Mouse (Mus musculus) erythroid progenitor cell, adult 5-6 weeks (primary cell): Measurements from ENCODE around the gene Exoc6b. TPM values are rescaled to one million over a fixed set of nuclear protein-coding genes. Genes with fewer than 3 reads are reported as not detected.

Experiments
- ATAC-seq: replicated peaks from 2 replicates; pipeline ENCODE4 v1.8.0; 2016; ENCODE audit warnings: moderate number of reproducible peaks, mild to moderate bottlenecking, moderate TSS enrichment, inconsistent platforms; ENCODE audit not compliant: poor library complexity, low FRiP score, severe bottlenecking
- total RNA-seq, 2 experiments: library from RNA; stranded (forward) in 1 of 2; stranded (reverse) in 1 of 2; fragments of 150-400 nt in 1 of 2; fragments of 186-747, 209-891 nt in 1 of 2; gene quantifications; 2 replicates each; pipeline versions ENCODE4 v1.2.3 to v1.2.4; 2015 to 2017; ENCODE audit warnings: low replicate concordance in 2 of 2

Gene Exoc6b
- total RNA-seq, 2 experiments from 2014 or later, result 0.83 to 0.84 TPM

DNA sequence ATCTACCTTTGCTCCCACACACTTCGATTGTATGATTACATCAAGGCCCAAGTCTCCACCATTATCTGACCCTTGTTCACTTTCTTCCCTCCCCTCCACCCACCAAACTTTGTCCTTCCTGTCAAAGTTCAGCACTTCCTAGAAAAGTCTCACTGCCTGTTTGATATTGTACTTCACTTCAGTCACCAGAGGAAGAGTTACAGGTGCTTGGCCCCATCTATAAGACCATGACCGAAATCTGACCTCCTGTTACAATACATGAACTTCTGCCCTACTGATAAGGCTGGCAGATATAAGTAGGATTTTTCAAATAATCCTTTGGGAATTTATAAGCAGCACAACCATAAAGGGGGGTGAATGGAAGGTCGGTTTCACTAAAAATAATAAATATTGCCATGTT, 182.8 kb downstream of the Exoc6b start:
- ATAC-seq, result no peak

DNA sequence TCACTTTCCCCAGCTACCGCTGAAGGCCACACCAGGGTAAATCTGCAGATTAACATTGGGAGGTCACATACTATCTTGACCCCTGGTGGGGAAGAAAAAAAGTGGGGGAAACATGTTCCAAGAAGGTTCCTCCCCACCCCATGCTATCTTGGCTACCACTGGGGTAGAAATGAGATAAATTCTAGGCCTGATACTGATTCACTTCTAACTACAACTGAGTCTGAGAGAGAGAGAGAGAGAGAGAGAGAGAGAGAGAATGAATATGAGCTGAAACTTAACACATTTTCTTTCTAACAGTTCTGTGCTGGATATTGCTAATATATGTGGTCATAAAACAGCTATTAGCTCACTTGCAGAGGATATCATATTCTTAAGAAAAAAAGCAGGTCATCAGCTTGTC, 184.2 kb downstream of the Exoc6b start:
- no peak for ATAC-seq

DNA sequence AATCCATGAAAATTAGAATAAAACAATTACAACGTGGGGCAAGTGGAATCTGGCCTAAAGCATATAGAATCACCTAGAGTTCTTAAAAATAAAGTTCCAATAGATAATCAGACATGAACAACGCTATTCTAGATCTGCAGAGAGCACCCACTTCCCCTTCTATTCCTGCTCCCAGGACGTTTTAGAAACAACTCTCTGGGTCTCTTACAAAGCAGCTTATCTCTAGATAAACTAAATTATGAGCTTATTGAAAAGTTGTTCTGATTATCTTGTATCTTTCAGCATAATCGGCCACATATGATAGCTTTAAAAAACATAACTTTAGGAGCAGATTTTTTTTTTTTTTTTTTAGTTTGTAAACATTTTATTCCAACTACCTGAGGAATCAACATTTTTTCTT, 185.6 kb downstream of the Exoc6b start:
- ATAC-seq, result no peak

DNA sequence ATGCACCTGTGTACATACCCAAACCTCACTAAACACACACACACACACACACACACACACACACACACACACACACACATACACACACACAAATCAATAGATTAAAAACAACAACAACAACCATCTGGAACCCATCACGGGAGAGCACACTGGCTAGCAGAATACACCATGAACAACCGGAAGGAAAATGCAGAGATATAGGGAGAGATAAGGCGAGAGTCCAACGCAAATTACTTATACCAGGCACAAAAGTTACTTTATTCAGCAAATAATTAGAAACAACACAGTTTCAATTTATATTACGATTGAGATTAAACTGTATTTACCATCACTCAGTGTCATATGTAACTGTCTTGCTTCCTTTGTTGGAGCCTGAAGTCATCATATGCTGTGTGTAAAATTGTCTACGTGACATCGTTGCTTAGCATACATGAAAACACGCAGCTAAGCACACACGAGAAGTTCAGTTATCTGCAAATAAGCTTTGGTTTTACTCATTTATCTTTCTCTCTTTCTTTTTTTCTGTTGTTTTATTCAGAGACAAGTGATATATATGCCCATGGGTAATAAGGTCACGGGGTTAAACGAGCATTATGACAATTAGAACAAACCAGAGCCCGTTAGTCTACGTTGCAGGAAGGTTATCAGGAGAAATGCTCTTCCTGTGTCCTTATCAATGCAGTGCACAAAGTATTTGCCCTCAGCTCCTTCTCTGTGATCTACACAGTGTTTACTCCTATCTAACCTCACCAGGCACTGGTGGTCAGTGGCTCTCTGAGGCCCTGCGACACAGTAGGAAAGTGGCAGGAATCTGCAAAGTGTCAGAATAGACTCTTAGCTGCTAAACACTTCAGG, 186.4 kb downstream of the Exoc6b start:
- peak; percentile 78 for ATAC-seq

DNA sequence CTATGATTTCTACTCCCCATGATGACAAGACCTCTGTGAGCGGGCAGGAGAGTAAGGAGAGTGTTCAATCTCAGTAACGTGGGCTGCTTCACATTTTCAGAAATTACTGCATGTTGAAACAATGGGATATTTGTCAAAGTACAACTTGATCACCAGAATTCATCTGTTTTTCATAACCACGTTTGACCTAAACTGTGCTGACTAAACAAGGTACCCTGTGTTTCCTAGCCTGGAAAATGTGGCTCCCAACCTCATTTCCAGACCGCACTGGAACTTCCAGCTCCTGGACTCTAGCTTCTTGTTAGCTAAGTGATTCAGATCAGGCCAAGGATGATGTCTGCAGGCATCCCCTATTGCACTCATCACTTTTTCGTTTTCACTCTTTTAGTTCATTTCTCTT, 193.4 kb downstream of the Exoc6b start:
- no peak for ATAC-seq

DNA sequence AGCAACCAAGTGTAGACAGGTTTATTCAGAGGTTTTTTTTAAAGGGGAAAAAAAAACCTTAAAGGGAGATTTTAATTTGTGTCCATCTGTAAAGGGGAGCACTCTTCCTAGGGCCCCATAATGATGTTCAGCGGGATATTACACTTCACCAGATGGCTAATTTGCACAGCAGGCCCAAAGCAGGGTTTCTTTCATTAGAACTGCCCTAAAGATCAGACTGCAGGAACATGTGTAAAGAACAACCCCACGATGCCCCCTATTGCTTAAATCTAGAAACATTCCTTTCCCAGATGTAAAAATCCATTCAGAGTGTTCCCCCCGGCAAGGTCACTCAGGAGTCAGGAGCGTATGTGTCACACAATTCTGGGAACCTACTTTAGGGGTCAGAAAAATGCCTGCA, 202.2 kb downstream of the Exoc6b start:
- ATAC-seq, result no peak

DNA sequence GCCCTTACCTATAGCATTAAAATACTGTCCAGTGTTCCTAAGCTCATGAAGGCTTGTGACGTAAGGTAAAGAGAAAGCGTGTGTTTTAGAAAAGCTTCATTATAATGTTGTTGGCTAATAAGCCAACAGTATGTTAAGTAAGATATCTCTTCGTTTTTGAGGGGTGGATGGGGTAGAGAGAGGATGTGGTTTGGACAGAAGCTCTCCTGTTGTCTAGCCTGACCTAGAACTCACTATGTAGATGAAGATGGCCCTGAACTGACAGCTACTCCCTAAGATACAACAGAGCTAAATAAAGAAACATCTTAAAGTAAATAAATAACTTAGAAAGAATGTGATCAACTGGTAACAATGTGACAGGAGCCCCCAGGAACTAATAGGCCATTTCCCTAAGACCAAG, 204.7 kb downstream of the Exoc6b start:
- ATAC-seq, result no peak

DNA sequence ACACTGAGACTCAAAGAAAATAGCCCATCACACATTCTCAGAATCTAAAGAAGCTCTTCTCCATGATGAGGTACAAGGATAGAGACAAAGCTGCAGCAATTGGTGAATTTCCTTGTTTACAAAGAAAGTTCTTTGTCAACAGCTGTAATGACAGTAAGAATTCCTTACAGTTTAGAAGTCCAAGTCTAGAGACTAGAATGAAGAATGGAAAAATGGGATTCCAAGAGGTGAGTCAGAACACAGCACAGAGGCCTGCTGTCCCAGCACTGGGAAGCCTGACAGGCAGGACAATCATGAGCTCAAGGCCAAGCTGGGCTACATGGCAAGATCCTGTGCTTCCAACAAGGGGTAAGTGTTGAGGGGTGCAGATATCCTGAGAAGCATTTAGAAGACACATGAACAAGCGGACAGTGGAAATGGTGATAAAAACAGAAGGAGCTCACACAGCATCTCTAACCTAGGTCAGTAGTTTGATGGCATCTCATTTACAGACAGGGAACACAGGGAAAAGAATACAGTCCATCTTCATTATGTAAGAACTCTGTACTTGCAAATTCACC, 205.4 kb downstream of the Exoc6b start:
- no peak for ATAC-seq

DNA sequence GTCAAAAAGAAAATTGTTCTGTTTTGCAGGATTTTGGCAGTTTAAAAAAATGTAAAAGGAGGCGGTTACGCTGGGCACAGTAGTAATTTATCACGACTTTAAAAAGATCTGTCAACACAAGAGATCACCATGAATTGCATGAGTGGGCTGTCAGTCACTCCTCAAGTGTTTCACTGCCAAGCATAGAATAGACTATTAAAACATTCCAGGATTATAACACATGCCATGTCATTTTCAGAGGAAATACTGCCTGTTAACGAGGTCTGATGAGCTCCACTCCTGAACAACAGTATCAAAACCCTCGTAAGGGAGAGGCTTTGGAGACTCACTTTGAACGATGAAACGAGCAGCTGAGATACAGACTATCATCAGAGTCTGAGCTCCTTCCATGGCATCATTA, 223.6 kb downstream of the Exoc6b start:
- no peak for ATAC-seq

DNA sequence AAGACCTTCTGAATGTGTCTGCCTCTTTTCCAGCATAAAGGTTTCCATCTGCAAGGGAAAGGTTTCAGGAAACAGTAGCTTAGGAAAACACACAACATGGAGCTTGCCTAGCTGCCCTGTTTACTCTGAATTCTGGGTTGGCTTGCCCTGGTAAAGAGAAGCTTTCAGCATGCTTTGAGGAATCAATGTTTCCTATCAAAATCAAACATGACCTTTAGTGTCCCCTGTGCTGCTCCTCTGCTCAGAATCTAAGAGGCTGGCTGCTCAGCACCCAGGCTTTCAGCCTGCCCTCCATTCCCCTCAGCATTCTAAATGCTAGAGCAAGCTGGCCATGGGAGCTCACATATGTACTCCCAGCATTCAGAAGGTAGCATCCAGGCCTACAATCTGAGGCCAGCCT, 228.2 kb downstream of the Exoc6b start:
- no peak for ATAC-seq

DNA sequence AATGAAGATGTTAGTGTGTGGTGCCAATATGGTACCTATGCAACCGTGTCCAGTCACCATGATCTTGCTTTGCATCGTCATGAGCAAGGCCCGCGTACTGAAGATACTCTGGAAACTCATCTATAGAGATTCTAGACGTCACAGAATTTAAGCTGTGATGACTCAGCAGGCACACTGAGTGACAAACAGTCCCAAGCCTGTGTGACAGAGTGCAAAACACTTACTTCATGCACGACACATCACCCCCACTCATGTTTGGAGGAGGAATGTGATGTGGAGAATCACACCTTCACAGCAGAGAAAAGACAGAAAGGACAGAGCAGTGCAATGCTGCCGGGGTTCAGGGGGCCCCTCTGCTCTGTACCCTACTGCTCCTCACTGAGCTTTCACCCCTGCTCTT, 261.8 kb downstream of the Exoc6b start:
- no peak for ATAC-seq

DNA sequence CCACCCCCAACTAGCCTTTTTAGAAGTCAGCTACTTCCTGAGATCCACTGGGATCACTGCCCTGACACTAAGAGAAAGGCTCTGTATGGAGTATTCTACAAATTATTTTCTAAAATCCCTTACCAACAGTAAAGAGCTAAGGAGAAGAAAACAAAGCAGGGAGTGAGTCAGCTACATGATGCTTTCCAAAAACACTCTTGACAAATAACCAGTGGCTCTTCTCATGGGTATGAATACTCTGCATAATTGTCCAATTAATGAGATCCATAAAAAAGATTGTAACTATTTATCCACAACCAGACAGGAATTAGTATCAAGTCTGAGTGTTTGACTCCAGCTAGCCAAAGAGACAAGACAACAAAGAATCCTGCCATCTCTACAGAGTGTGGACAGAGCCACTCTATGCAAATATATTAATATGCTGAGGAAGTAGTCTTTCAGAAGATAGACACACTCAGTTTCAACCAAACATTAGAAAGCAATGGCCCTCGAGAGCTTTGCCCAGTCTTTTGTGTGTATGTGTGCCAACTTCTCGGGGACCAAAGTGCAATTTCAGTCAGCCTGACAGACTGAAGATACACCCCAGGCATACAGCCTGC, 263.1 kb downstream of the Exoc6b start:
- ATAC-seq, result no peak

DNA sequence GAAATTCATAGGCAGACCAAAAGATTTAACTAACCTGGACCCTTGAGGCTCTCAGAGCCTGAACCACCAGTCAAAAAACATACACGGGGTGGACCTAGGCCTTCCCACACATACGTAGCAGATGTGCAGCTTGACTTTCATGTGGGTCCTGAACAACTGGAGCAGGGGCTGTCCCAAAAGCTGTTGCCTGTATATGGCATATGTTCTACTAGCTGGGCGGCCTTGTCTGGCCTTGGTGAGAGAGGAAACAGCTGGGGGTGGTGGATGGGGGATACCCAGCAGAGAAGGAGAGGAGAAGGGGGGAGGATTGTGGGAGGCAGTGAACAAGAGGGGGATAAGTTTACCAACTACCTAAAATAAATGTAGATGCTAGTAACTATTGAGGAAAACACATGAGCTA, 270.6 kb downstream of the Exoc6b start:
- ATAC-seq, result no peak

DNA sequence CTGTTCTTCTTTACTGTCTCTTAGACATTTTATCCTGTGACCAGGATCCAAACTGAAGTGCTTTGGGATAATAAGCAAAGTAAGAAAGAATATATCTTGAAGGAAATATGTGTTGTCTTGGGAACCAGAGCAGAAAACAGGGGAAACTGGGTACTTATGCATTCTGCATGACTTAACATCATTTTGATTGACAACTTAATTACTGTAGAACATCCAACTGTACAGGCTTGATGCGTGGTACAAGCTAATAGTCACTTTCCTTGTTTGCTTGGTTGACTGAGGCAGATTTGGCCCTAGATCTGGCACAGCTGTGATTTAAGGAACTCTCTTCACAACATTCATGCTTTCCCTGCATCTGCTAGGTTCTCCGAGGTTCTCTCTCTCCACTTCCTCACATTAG, 285.3 kb downstream of the Exoc6b start:
- ATAC-seq, result no peak

DNA sequence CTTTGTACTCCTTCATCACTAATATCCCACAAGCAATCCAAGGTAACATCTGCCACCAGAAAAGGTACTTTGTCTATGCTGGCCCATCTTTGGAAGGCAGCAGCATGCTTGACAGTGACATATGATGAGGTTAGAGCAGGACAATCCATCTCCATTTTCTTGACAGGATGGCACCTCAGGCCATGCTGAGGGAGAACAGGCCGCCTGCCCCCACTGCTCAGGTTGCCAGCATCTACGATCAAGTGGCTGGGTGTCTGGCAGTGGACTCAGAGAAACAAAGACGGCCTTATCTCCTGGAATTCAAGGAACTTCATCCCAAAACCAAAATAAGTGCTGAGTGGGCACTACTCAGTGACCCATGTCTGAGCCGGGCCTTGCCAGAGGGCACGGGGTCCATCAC, 289.3 kb downstream of the Exoc6b start:
- ATAC-seq, result no peak

DNA sequence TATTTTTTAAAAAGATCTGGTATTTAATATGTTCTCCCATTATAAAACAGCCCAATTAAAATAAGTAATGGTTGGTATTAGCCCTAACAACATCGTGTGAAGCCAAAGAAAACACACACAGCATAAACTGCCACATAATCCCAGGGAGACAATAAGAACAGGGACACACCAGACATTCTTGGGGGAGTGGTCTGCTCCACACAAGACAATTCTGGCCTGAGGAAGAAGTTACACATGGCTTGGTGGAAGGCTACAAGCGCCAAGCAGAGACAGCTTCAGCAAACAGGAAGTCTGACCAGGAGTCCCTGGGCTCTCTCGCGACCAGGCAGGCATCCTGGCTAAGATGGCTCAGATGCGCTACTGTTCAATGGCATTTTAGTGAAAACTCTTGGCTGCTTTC, 290.3 kb downstream of the Exoc6b start:
- no peak for ATAC-seq

DNA sequence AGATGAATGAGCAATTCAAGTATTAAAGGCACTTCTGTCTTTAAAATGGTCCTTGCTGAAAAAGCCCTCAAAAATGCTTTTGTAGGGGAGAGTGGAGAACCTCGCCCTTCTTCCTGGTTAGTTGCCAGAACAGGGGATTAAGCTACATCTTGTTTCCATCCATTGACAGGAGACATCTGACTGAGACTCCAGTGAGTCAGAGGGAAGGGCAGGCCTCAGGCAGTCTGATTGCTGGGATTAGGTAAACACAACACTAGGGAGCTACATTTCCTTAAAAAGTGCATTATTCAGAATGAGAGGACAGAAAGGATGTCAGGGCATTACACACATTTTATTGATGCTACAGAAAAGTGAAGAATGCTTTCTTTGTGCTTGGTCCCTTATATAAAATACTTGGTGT, 293.4 kb downstream of the Exoc6b start:
- no peak for ATAC-seq

DNA sequence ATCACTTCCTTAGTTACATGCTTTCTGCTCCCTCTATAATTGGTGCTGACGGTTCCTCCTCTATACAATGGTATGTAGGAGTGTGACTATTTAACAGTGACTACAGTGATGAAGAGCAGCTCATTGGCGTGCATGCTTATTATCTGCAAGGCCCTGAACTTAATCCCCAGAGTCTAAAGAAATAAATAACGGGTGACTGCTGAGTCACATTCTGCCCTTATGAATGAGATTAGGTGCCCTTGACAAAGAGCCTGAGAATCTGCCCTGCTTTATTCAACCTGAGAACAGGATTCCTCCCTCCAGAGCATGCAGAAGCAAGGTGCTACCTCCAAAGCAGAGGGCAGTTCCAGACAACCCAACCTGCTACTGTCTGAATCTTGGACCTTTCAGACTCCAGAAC, 314.0 kb downstream of the Exoc6b start:
- ATAC-seq, result no peak

DNA sequence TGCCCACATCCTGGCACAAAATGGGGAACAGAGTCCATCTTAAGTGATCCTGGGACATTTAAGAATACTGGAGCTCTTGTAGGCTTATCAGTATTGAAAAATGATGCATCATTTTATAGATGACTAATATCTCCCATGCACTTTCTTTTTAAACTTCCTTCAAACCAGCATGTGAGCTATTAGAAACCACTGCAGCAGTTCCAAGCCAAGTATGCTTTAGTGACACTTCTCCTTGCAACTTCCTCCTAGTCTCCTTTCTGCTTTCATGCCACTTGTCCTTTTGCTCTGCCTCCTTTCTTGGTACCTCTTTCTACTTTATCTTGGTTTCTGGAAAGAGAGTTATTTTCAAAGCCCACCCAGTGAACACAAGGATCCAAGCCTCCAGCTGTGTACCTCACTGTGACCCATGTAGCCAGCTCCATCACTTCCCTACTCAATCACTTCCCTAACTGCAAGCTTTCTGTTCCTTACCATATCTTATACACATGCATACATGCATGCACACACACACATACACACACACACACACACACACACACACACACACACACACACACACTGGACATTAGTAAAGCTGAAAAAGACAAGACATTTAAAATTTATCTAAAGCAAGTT, 316.4 kb downstream of the Exoc6b start:
- ATAC-seq, result no peak

DNA sequence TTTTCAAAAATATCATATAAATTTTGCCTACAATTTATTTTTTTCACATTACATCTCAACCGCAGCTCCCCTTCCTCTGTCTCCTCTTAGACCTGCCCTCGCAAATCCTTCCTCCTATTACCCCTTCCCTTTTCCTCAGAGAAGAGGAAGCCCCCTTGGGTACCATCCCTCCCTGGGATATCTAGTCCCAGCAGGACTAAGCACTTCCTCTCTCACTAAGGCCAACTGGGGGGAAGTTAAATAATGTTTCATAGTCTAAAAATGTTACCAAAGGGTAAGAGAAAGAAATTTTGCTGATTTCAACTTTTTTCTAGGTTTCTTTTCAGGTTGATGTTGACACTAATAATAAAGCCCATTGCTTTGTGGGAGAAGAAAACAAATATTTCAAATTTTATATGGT, 317.9 kb downstream of the Exoc6b start:
- ATAC-seq, result no peak

DNA sequence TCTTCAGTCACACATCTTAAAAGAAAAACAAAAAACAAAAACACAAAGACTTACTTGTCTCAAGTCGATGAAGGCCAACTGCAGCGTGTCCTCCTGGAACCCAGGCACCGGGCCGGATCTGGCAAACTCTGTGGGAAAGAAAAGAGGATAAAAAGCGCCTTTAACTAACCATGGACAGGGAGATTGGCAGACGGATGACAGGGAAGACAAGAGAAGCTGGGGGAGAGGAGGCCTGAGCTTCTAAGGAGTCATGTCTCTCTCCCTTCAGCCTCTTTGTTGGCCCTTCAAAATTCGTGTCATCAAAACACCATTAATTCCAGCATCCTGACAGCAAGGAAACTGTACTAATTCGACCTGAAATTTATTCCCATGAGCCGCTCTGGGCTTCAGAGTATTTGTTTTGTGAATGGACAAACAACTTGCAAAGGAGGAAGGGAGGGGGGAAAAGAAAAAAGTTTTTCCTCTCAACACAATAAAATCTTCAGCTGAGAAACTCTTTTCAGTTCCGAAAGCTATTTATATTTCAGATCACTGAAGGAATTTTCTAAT, 322.4 kb downstream of the Exoc6b start:
- no peak for ATAC-seq
